Mouse (Mus musculus) lung, postnatal 0 days (tissue): ENCODE results near the gene Olfm4. TPM values are rescaled to one million over a fixed set of nuclear protein-coding genes. Genes with fewer than 3 reads are reported as not detected.

Experiments used
- ATAC-seq: fragments of 200-750 bp; cut with Nextera tagmentation; 2 replicates; pipeline ENCODE4 v1.8.0; 2017; ENCODE audit warnings: moderate library complexity
- DNase-seq: peaks from one replicate; pipeline ENCODE4 v3.0.0-alpha.2; 2016; ENCODE audit warnings: low spot score
- H3K27ac ChIP-seq: fragments of 300-500 bp; sonication (generic); 2 replicates; pipeline ENCODE4 v1.5.1; 2014; ENCODE audit warnings: antibody characterized with exemption, mild to moderate bottlenecking, low read length, mixed read lengths
- H3K27me3 ChIP-seq: fragments of 300-500 bp; sonication (generic); replicated peaks from 2 replicates; pipeline ENCODE4 v1.6.1; 2014; ENCODE audit warnings: low read length, mixed read lengths; ENCODE audit not compliant: insufficient read depth
- H3K36me3 ChIP-seq: fragments of 300-500 bp; sonication (generic); 2 replicates; pipeline ENCODE4 v1.6.1; 2014; ENCODE audit warnings: low read length, mixed read lengths; ENCODE audit not compliant: insufficient read depth
- H3K4me1 ChIP-seq: fragments of 300-500 bp; sonication (generic); 2 replicates; pipeline ENCODE4 v1.6.1; 2014; ENCODE audit warnings: antibody characterized with exemption, low read depth, low read length, mixed read lengths; ENCODE audit not compliant: insufficient read depth
- H3K4me2 ChIP-seq: fragments of 300-500 bp; sonication (generic); replicated peaks from 2 replicates; pipeline ENCODE4 v1.6.1; 2014; ENCODE audit warnings: low read depth, mild to moderate bottlenecking, low read length, moderate library complexity, mixed read lengths
- H3K4me3 ChIP-seq: fragments of 300-500 bp; sonication (generic); 2 replicates; pipeline ENCODE4 v1.5.1; 2014; ENCODE audit warnings: low read depth, low read length
- H3K9ac ChIP-seq: fragments of 300-500 bp; sonication (generic); replicated peaks from 2 replicates; pipeline ENCODE4 v1.6.1; 2014; ENCODE audit warnings: low read depth, mild to moderate bottlenecking
- H3K9me3 ChIP-seq: fragments of 300-500 bp; sonication (generic); 2 replicates; pipeline ENCODE4 v1.6.1; 2016; ENCODE audit warnings: low read length, mixed read lengths
- CTCF ChIP-seq: IDR thresholded peaks from 2 replicates; pipeline ENCODE4 v1.5.1; 2016; ENCODE audit warnings: antibody characterized with exemption, mild to moderate bottlenecking
- EP300 ChIP-seq: IDR thresholded peaks from 2 replicates; pipeline ENCODE4 v1.6.1; 2016; ENCODE audit warnings: antibody characterized with exemption, mild to moderate bottlenecking, control low read depth
- WGBS: fragments of 180-500 bp; shearing (Covaris S2); extraction: QIAGEN DNeasy Blood & Tissue Kit; methylation state at CpG from one replicate; pipeline ENCODE4 v1.1.7; 2014; 5-methylcytosine and 5-hydroxymethylcytosine counted together
- polyA plus RNA-seq: library from polyadenylated mRNA; unstranded; fragments of >200 nt; fragmentation: Nextera tagmentation; extraction: Ambion mirVana; gene quantifications from 2 replicates; pipeline ENCODE4 v1.2.1, GENCODE M21; 2015

Gene Olfm4
- polyA plus RNA-seq, 1 experiment from 2014 or later = 3.1 TPM

GRCm38 (mm10) chr14:80046104-80046734 lies 62.3 kb downstream of the Olfm4 start:
- ATAC-seq = no peak
- Histone ChIP-seq H3K9ac (no peak overlapping the region), H3K27me3 (no peaks in the 10 kb centered on the region), H3K9me3 (no peaks in the 10 kb centered on the region), H3K36me3 (no peaks in the 10 kb centered on the region), H3K4me3 (no peak overlapping the region), H3K4me1 (no peaks in the 10 kb centered on the region), H3K4me2 (no peak overlapping the region), H3K27ac (no peak overlapping the region)
- DNase-seq = no peak
- no peak for TF ChIP-seq EP300
- TF ChIP-seq CTCF = no peak
- 85% methylated on average over 6 of the region's 6 CpGs for WGBS

GRCm38 (mm10) chr14:80047368-80048101 lies 63.7 kb downstream of the Olfm4 start:
- no peak overlapping the region for H3K9ac ChIP-seq
- no peaks in the 10 kb centered on the region for H3K36me3 ChIP-seq
- no peaks in the 10 kb centered on the region for H3K9me3 ChIP-seq
- ATAC-seq = no peak
- H3K27ac ChIP-seq = no peak overlapping the region
- DNase-seq = no peak
- no peaks in the 10 kb centered on the region for H3K4me1 ChIP-seq
- 51% methylated on average over 5 of the region's 5 CpGs for WGBS
- H3K4me2 ChIP-seq = no peak overlapping the region
- no peak for TF ChIP-seq CTCF
- no peak for TF ChIP-seq EP300
- no peak overlapping the region for H3K4me3 ChIP-seq
- no peaks in the 10 kb centered on the region for H3K27me3 ChIP-seq

GRCm38 (mm10) chr14:80055725-80056124 lies 71.8 kb downstream of the Olfm4 start:
- H3K9ac ChIP-seq = no peak overlapping the region
- H3K4me1 ChIP-seq = no peaks in the 10 kb centered on the region
- TF ChIP-seq CTCF = no peak
- H3K9me3 ChIP-seq = no peaks in the 10 kb centered on the region
- no peak overlapping the region for H3K27ac ChIP-seq
- 65% methylated on average over 3 of the region's 3 CpGs for WGBS
- no peaks in the 10 kb centered on the region for H3K27me3 ChIP-seq
- H3K4me2 ChIP-seq = no peak overlapping the region
- ATAC-seq (no peak), DNase-seq (no peak)
- H3K36me3 ChIP-seq = no peaks in the 10 kb centered on the region
- H3K4me3 ChIP-seq = no peak overlapping the region

- Histone ChIP-seq H3K4me3 (no peak overlapping the region), H3K27ac (no peak overlapping the region), H3K4me2 (no peak overlapping the region), H3K27me3 (no peaks in the 10 kb centered on the region), H3K9ac (no peak overlapping the region), H3K36me3 (no peaks in the 10 kb centered on the region), H3K4me1 (no peaks in the 10 kb centered on the region), H3K9me3 (no peaks in the 10 kb centered on the region)
- TF ChIP-seq EP300 = no peak
- WGBS = 78% methylated on average over 3 of the region's 3 CpGs
- no peak for DNase-seq
- ATAC-seq = no peak
These were observed 77.8 kb downstream of the Olfm4 start for GRCm38 (mm10) chr14:80061686-80062085.

- WGBS = 81% methylated on average over 9 of the region's 9 CpGs
- H3K4me2 ChIP-seq = no peak overlapping the region
- TF ChIP-seq EP300 (no peak), CTCF (no peak)
- no peak overlapping the region for H3K27ac ChIP-seq
- DNase-seq (no peak), ATAC-seq (no peak)
- H3K4me1 ChIP-seq = no peaks in the 10 kb centered on the region
- H3K9me3 ChIP-seq = no peaks in the 10 kb centered on the region
- H3K4me3 ChIP-seq = no peak overlapping the region
- no peaks in the 10 kb centered on the region for H3K36me3 ChIP-seq
- no peak overlapping the region for H3K9ac ChIP-seq
- no peaks in the 10 kb centered on the region for H3K27me3 ChIP-seq
These were observed 79.0 kb downstream of the Olfm4 start for GRCm38 (mm10) chr14:80062896-80063295.

GRCm38 (mm10) chr14:80070580-80070979 lies 86.7 kb downstream of the Olfm4 start:
- Histone ChIP-seq H3K4me1 (no peaks in the 10 kb centered on the region), H3K4me2 (no peak overlapping the region), H3K9me3 (no peaks in the 10 kb centered on the region), H3K9ac (no peak overlapping the region), H3K27ac (no peak overlapping the region), H3K4me3 (no peak overlapping the region), H3K36me3 (no peaks in the 10 kb centered on the region), H3K27me3 (no peaks in the 10 kb centered on the region)
- WGBS = 86% methylated on average over 3 of the region's 3 CpGs
- no peak for ATAC-seq
- no peak for DNase-seq
- no peak for TF ChIP-seq CTCF
- no peak for TF ChIP-seq EP300

Other genes with a start within 250 kb of the Olfm4 start
- gene Pcdh8, start 212.8 kb upstream of the Olfm4 start, polyA plus RNA-seq = not detected in 2 replicates